Mouse (Mus musculus) kidney, embryonic 16.5 days (tissue): ENCODE measurements around the gene Gpatch3. TPM values are rescaled to one million over a fixed set of nuclear protein-coding genes. Genes with fewer than 3 reads are reported as not detected.

Experiments used
- ATAC-seq: fragments of 200-750 bp; cut with Nextera tagmentation; 2 replicates; pipeline ENCODE4 v1.8.0; 2017; ENCODE audit warnings: moderate TSS enrichment; ENCODE audit not compliant: low FRiP score, low TSS enrichment
- H3K27ac ChIP-seq: fragments of 300-500 bp; sonication (generic); 2 replicates; pipeline ENCODE4 v1.5.1; 2014; ENCODE audit warnings: low read length
- H3K27me3 ChIP-seq: fragments of 300-500 bp; sonication (generic); 2 replicates; pipeline ENCODE4 v1.6.1; 2014; ENCODE audit warnings: low read length, control low read depth, mixed read lengths; ENCODE audit not compliant: insufficient read depth
- H3K36me3 ChIP-seq: fragments of 300-500 bp; sonication (generic); 2 replicates; pipeline ENCODE4 v1.6.1; 2014; ENCODE audit warnings: low read length, control low read depth, mixed read lengths; ENCODE audit not compliant: insufficient read depth
- H3K4me1 ChIP-seq: fragments of 300-500 bp; sonication (generic); 2 replicates; pipeline ENCODE4 v1.6.1; 2014; ENCODE audit warnings: low read length, control low read depth, mixed read lengths; ENCODE audit not compliant: insufficient read depth
- H3K4me2 ChIP-seq: fragments of 300-500 bp; sonication (generic); replicated peaks from 2 replicates; pipeline ENCODE4 v1.6.1; 2014; ENCODE audit warnings: low read depth, low read length
- H3K4me3 ChIP-seq: fragments of 300-500 bp; sonication (generic); 2 replicates; pipeline ENCODE4 v1.5.1; 2014; ENCODE audit warnings: mild to moderate bottlenecking, low read length
- H3K9ac ChIP-seq: fragments of 300-500 bp; sonication (generic); replicated peaks from 2 replicates; pipeline ENCODE4 v1.6.1; 2014; ENCODE audit warnings: low read length
- H3K9me3 ChIP-seq: fragments of 300-500 bp; sonication (generic); 2 replicates; pipeline ENCODE4 v1.6.1; 2016; ENCODE audit warnings: low read length, control low read depth
- WGBS: fragments of 180-500 bp; shearing (Covaris S2); extraction: QIAGEN DNeasy Blood & Tissue Kit; methylation state at CpG from one replicate; pipeline ENCODE4 v1.1.7; 2014; 5-methylcytosine and 5-hydroxymethylcytosine counted together
- polyA plus RNA-seq: library from polyadenylated mRNA; unstranded; fragments of >200 nt; fragmentation: Nextera tagmentation; extraction: Ambion mirVana; gene quantifications from 2 replicates; pipeline ENCODE4 v1.2.1, GENCODE M21; 2015

Gene Gpatch3
- polyA plus RNA-seq, 1 experiment from 2014 or later = 8.3 TPM

DNA sequence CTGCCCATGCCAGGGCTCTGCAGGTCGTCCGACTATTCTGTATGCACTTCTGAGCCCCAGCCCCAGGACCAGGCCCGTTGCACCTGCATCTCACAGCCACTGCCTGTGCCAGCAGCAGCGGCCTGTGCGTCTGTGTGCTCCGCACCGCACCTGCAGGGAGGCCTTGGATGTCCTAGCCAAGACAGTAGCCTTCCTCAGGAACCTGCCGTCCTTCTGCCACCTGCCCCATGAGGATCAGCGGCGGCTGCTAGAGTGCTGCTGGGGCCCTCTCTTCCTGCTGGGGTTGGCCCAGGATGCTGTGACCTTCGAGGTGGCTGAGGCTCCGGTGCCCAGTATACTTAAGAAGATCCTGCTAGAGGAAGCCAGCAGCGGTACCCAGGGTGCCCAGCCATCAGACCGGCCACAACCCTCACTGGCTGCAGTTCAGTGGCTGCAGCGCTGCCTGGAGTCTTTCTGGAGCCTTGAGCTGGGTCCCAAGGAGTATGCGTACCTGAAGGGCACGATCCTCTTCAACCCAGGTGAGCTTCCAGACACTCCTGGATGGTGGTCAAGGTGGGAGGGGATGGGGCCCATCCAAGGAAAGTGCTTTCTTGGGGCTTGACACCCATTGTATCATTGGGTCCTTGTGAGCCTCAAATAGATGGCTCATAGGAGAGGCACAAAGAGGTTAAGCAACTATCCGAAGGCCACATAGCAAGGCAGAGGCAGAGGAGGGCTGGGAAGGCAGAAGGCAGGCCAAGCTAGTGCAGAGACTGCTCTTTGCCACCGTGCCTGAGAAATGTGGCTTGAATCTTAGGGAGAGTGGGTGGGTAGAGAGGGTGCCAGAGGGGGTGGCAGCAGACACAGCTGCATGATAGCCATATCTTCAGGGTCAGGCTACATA is 20.9 kb upstream of the Gpatch3 start:
- Histone ChIP-seq H3K9me3 (no peaks in the 10 kb centered on the region), H3K27ac (no peak overlapping the region), H3K36me3 (no peaks in the 10 kb centered on the region), H3K27me3 (0 out of 2 replicates have a peak, but pooled peaks cover 3% of the 10 kb centered on the region), H3K4me1 (no peaks in the 10 kb centered on the region), H3K4me3 (no peak overlapping the region), H3K4me2 (no peak overlapping the region), H3K9ac (no peak overlapping the region)
- 73% methylated on average over 19 of the region's 19 CpGs for WGBS
- ATAC-seq = no peak

DNA sequence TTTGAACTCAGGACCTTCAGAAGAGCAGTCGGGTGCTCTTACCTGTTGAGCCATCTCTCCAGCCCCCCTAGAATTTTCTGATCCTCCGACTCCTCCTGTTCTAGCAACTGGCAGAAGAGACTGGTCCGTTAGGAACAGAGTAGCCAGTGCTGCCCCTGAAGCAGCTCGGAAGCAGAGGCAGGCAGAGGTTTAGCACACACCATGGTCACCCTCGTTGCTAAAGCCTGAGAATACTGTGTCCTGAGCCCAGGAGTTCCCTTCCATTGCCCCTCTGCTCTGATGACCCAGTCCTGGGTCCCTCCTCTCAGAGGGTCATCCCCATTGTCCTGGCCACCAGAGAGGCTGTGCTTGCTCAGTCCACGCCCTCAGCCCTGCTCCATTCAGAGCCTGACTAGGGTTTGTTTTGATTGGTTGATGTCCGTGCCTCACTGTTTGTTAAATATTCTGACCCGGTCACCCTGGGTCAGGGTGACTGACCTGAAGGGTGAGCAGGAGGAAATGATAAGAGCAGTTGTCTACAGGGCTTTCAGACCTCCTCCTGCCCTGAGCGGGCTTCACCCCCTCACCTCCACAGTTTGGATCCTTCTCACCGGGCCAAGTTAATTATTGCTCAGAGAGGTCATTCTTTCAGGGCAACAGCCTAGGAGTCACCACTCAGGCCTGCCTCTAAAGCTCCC is 17.4 kb upstream of the Gpatch3 start:
- H3K9ac ChIP-seq = no peak overlapping the region
- H3K36me3 ChIP-seq = no peaks in the 10 kb centered on the region
- H3K27me3 ChIP-seq = no peaks in the 10 kb centered on the region
- 33% methylated on average over 10 of the region's 10 CpGs for WGBS
- no peaks in the 10 kb centered on the region for H3K9me3 ChIP-seq
- ATAC-seq = peak; percentile 72; the same call in 1 of the 2 replicates
- no peak overlapping the region for H3K27ac ChIP-seq
- H3K4me2 ChIP-seq = peak overlapping the region; percentile 32
- H3K4me1 ChIP-seq = no peaks in the 10 kb centered on the region
- no peak overlapping the region for H3K4me3 ChIP-seq

DNA sequence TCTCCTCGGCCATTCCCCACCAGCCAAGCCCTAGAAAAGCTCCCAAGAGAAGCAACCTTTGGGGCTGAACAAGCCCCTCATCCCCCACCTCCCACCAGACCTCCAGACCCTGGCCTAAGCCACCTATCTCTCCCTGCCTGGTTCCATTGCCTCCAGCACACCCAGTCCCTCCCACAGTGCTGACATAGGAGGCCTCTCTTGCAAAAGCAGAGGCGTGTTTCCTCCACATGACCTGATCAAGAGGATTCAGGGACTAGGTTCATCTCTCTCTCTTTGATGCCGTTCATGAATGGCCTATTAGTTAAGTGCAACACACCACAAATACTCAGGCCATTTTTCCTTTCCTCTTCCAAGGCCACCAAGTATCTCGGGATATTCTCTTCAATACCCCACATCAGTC is 14.7 kb upstream of the Gpatch3 start:
- no peaks in the 10 kb centered on the region for H3K4me1 ChIP-seq
- H3K4me3 ChIP-seq = no peak overlapping the region
- peaks cover 3% of the 10 kb centered on the region; the same call in 1 of the 2 replicates for H3K9me3 ChIP-seq
- no peaks in the 10 kb centered on the region for H3K27me3 ChIP-seq
- no peaks in the 10 kb centered on the region for H3K36me3 ChIP-seq
- no peak for ATAC-seq
- no peak overlapping the region for H3K4me2 ChIP-seq
- WGBS = 71% methylated on average over 4 of the region's 4 CpGs
- H3K9ac ChIP-seq = no peak overlapping the region
- H3K27ac ChIP-seq = no peak overlapping the region

DNA sequence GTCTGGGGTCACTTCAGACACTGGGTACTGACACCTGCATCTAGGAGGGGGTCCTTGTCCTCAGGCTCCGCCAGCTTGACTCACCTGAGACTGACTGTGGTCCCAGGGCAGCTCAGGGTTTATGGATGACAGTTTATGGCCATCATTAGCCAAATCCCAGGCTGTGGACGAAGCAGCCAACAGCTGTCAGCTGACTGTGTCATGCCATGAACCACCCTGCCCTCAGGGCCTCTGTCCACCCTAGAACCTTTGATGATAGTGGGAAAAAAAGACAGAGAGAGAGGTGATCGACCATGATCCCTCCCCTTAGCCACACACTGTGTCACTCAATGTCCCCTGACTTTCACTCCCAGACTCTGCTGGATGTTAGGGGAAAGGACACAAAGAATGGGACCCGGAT is 12.9 kb upstream of the Gpatch3 start:
- Histone ChIP-seq H3K4me3 (no peak overlapping the region), H3K27me3 (no peaks in the 10 kb centered on the region), H3K36me3 (no peaks in the 10 kb centered on the region), H3K4me1 (no peaks in the 10 kb centered on the region), H3K9ac (no peak overlapping the region), H3K4me2 (no peak overlapping the region), H3K27ac (no peak overlapping the region), H3K9me3 (peaks cover 3% of the 10 kb centered on the region; the same call in 1 of the 2 replicates)
- ATAC-seq = no peak
- WGBS = 47% methylated on average over 4 of the region's 4 CpGs

DNA sequence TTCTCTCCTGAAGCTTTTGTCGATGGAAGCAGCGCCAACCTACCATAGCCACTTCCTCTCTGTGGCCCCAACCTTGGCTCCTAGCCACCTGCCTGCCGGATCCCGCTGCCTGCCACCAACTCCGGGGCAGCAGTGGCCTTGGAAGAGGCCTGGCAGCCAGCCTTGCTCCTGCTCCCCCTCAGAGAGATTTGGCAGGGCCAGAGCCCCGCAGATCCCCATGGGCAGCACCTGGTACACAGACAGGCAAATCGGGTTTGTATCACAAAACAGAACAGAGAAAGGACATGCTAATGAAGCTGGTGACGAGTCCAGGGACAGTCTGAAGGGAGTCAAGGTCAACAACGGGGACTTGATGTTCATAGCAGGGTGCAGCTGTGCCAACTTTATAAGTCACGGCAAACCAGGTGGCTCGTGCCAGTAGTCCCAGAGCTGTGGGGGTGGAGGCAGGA is 11.4 kb upstream of the Gpatch3 start:
- no peak overlapping the region for H3K4me2 ChIP-seq
- no peaks in the 10 kb centered on the region for H3K27me3 ChIP-seq
- WGBS = 71% methylated on average over 11 of the region's 11 CpGs
- H3K9ac ChIP-seq = no peak overlapping the region
- H3K36me3 ChIP-seq = no peaks in the 10 kb centered on the region
- H3K4me1 ChIP-seq = no peaks in the 10 kb centered on the region
- peaks cover 3% of the 10 kb centered on the region; the same call in 1 of the 2 replicates for H3K9me3 ChIP-seq
- ATAC-seq = no peak
- no peak overlapping the region for H3K27ac ChIP-seq
- no peak overlapping the region for H3K4me3 ChIP-seq

DNA sequence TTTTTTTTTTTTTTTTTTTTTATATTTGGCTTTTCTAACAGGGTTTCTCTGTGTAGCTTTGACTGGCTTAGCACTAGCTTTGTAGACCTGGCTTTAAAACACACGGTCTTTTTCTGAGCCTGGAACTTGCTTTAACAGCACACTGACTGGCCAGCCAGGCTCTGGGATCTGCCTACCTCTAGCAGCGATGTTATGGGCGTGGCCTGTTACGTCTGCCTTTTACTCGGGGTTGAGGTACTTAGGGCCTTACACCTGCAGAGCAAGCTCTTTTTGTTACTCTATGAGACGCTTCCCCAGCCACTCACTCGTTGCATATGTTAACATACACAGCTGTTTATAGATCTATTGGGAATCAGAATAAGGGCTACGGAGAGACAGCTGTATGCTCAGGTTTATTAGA is 7.3 kb upstream of the Gpatch3 start:
- H3K4me3 ChIP-seq = no peak overlapping the region
- H3K27me3 ChIP-seq = no peaks in the 10 kb centered on the region
- ATAC-seq = no peak
- peaks cover 3% of the 10 kb centered on the region; the same call in 1 of the 2 replicates for H3K9me3 ChIP-seq
- peaks cover 5% of the 10 kb centered on the region; the same call in 1 of the 2 replicates for H3K4me1 ChIP-seq
- H3K27ac ChIP-seq = no peak overlapping the region
- H3K9ac ChIP-seq = no peak overlapping the region
- no peak overlapping the region for H3K4me2 ChIP-seq
- 21% methylated on average over 8 of the region's 8 CpGs for WGBS
- H3K36me3 ChIP-seq = no peaks in the 10 kb centered on the region

DNA sequence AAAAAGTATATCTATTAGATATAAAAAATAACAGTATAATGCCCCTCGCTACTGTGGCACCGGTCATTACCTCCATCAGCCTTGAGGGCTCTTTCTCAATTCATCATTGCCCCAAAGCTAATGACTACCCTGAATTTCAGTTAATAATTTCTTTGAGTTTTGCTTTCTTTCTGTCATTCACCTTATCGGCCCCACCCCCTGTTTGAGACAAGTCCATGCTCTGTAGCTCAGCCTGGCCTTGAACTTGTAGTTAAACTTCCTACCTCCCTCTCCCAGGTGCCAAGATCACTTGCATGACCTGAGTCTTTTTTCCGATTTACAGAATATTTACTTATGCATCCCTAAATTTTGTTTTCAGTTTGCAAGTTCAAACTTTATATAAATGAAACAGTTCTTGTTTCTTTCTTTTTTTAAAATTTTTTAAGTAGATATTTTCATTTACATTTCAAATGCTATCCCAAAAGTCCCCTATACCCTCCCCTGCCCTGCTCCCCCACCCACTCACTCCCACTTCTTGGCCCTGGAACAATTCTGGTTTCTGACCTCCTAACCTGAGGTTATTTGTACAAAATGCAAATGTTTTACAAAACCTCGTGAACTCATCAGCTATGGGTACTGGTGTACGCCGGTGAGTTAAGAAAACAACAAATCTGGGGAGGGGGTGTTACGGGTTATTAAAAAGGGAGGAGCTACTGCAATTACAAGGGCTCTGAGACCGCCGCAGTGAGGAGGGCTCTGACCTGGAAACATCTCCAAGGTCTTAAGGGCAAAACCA is 5.1 kb upstream of the Gpatch3 start:
- no peak for ATAC-seq
- WGBS = 53% methylated on average over 10 of the region's 10 CpGs
- Histone ChIP-seq H3K9me3 (peaks cover 1% of the 10 kb centered on the region; the same call in 1 of the 2 replicates), H3K36me3 (no peaks in the 10 kb centered on the region), H3K4me3 (no peak overlapping the region), H3K4me1 (peaks cover 5% of the 10 kb centered on the region; the same call in 1 of the 2 replicates), H3K9ac (0 out of 2 replicates have a peak overlapping the region, but pooled peaks have one; percentile 41), H3K27ac (no peak overlapping the region), H3K4me2 (peak overlapping the region; percentile 41), H3K27me3 (no peaks in the 10 kb centered on the region)

DNA sequence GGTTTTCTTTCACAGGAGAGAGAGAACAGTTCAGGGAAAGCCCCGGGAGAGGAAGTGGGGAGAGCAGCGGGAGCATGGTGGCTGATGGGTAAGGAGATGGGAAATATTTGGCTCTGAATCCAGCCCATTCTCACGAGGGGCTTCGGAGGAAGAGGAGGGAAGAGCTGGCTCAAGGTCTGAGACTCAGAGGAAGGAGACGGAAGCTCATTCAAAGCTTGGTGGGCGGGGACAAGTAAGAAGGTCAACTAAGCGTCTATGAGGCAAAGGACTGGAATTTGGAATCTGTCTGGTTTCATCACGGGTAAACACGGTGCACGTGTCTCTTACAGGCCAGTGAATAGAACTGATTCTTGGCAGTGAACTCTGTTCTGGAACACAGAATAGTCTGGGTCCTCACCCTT is 4.5 kb upstream of the Gpatch3 start:
- Histone ChIP-seq H3K4me3 (no peak overlapping the region), H3K27me3 (no peaks in the 10 kb centered on the region), H3K4me1 (peaks cover 5% of the 10 kb centered on the region), H3K9ac (0 out of 2 replicates have a peak overlapping the region, but pooled peaks have one; percentile 41), H3K4me2 (peak overlapping the region; percentile 41), H3K9me3 (no peaks in the 10 kb centered on the region), H3K36me3 (no peaks in the 10 kb centered on the region), H3K27ac (no peak overlapping the region)
- 34% methylated on average over 10 of the region's 10 CpGs for WGBS
- ATAC-seq = no peak

DNA sequence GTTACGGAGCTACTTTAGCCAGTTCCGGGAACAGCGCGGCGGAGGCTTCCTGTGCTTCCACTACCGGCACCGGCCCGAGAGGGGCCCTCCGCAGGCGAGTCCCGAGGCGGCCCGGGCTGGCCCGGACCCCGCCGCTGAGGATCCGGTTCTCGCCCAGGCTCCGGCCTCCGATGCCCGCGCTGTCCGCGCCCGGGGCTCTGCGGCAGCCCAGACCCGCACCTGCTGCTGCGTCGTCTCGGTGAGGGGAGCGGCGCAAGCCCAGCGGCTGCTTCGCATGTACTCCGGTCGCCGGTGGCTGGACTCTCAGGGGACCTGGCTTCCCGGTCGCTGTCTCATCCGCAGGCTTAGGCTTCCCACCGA is 278 bp downstream of the Gpatch3 start:
- peak overlapping the region; percentile 85 for H3K4me2 ChIP-seq
- H3K4me1 ChIP-seq = peaks cover 8% of the 10 kb centered on the region
- H3K9me3 ChIP-seq = no peaks in the 10 kb centered on the region
- ATAC-seq = no peak
- peak overlapping the region; percentile 95 for H3K4me3 ChIP-seq
- under 1% methylated on average over 41 of the region's 41 CpGs for WGBS
- H3K9ac ChIP-seq = peak overlapping the region; percentile 92
- H3K27ac ChIP-seq = peak overlapping the region; percentile 90; the same call in 1 of the 2 replicates
- peaks cover 20% of the 10 kb centered on the region; the same call in 1 of the 2 replicates for H3K36me3 ChIP-seq
- no peaks in the 10 kb centered on the region for H3K27me3 ChIP-seq
